Mouse (Mus musculus) embryonic fibroblast, embryonic 13.5 days (primary cell): ENCODE measurements around the gene Cntln.

Experiments
- CTCF ChIP-seq: IDR thresholded peaks from 2 replicates; pipeline ENCODE4 v1.5.1; 2011; ENCODE audit warnings: mild to moderate bottlenecking, control low read depth, low read length, moderate library complexity, borderline replicate concordance; ENCODE audit not compliant: insufficient read depth
- POLR2A ChIP-seq: IDR thresholded peaks from 2 replicates; pipeline ENCODE4 v1.6.1; 2011; ENCODE audit warnings: low read depth, mild to moderate bottlenecking, control low read depth, low read length, moderate library complexity

DNA sequence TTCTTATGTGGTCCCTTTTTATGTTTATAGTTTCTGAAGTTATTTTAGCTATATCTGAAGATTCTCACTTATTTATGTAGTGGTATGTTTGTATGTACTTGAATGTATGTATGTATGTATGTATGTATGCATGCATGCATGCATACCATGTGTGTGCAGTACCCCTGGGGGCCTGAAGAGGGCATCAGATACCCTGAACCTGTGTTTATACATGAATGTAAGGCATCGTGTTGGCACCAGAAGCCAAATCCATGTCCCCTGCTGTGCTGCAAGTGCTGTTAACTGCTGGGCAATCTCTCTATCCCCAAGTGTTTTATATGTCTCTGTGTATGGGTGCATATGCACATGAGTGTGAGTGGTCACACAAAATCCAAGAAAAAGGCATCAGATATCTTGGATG is 34.3 kb downstream of the Cntln start:
- TF ChIP-seq POLR2A (no peak), CTCF (no peak)
